Mouse (Mus musculus) ES-E14 (cell line): ENCODE measurements around the gene Ocel1. TPM values are rescaled to one million over a fixed set of nuclear protein-coding genes. Genes with fewer than 3 reads are reported as not detected.

ENCODE experiments used
- DNase-seq: peaks from one replicate; pipeline ENCODE4 v3.0.0-alpha.2; 2013; ENCODE audit warnings: low read depth, low spot score
- H3K27ac ChIP-seq: 2 replicates; pipeline ENCODE4 v1.5.1; 2012; ENCODE audit warnings: low read depth, mild to moderate bottlenecking, low read length, moderate library complexity, mixed read lengths; ENCODE audit not compliant: poor library complexity, insufficient read depth, severe bottlenecking
- H3K36me3 ChIP-seq: 2 replicates; pipeline ENCODE4 v1.6.1; 2012; ENCODE audit warnings: mild to moderate bottlenecking, low read length, moderate library complexity, mixed read lengths; ENCODE audit not compliant: control insufficient read depth, poor library complexity, insufficient read depth, severe bottlenecking
- H3K4me1 ChIP-seq, 2 experiments: fragments of 150-350 bp in 1 of 2; sonication (generic) in 1 of 2; 2 replicates each; pipeline ENCODE4 v1.6.1; 2012; ENCODE audit warnings: low read length in 2 of 2, mild to moderate bottlenecking in 1 of 2, mixed read lengths in 1 of 2; ENCODE audit not compliant: control insufficient read depth in 2 of 2, insufficient read depth in 2 of 2, poor library complexity in 1 of 2
- H3K4me3 ChIP-seq, 2 experiments: fragments of 150-350 bp in 1 of 2; sonication (generic) in 1 of 2; 2 replicates each; pipeline ENCODE4 v1.5.1; 2012; ENCODE audit warnings: low read length in 2 of 2, low read depth in 1 of 2, mild to moderate bottlenecking in 1 of 2, mixed read lengths in 1 of 2; ENCODE audit not compliant: insufficient read depth in 1 of 2, poor library complexity in 1 of 2, severe bottlenecking in 1 of 2
- H3K9ac ChIP-seq: 2 replicates; pipeline ENCODE4 v1.6.1; 2012; ENCODE audit warnings: low read depth, mild to moderate bottlenecking, low read length, mixed read lengths; ENCODE audit not compliant: poor library complexity, insufficient read depth, severe bottlenecking
- H3K9me3 ChIP-seq: fragments of 150-350 bp; sonication (generic); 2 replicates; pipeline ENCODE4 v1.6.1; 2012; ENCODE audit warnings: low read depth, mild to moderate bottlenecking, low read length; ENCODE audit not compliant: control insufficient read depth, insufficient read depth
- CHD2 ChIP-seq: IDR thresholded peaks from 2 replicates; pipeline ENCODE4 v1.6.1; 2014; ENCODE audit warnings: mild to moderate bottlenecking, low read depth, low read length, inconsistent platforms
- HCFC1 ChIP-seq: IDR thresholded peaks from 2 replicates; pipeline ENCODE4 v1.6.1; 2012; ENCODE audit warnings: low read length, inconsistent platforms, borderline replicate concordance; ENCODE audit not compliant: insufficient read depth
- MAFK ChIP-seq: IDR thresholded peaks from 2 replicates; pipeline ENCODE4 v1.6.1; 2014; ENCODE audit warnings: mild to moderate bottlenecking, low read depth, low read length, inconsistent platforms; ENCODE audit not compliant: insufficient read depth
- ZC3H11A ChIP-seq: IDR thresholded peaks from 2 replicates; pipeline ENCODE4 v1.6.1; 2012; ENCODE audit warnings: low read depth, mild to moderate bottlenecking, inconsistent platforms, low read length, borderline replicate concordance
- ZNF384 ChIP-seq: IDR thresholded peaks from 2 replicates; pipeline ENCODE4 v1.6.1; 2012; ENCODE audit warnings: low read depth, low read length, inconsistent platforms
- in situ Hi-C, 2 experiments: fragments of 600-800 bp; cut with MboI; formaldehyde crosslinking; loops; one replicate each; pipeline ENCODE4 v1.15.1; 2025; ENCODE audit warnings: low sequenced_read_pairs in 2 of 2, inconsistent platforms in 1 of 2; ENCODE audit not compliant: unreplicated experiment in 2 of 2
- total RNA-seq: library from RNA; depleted of rRNA; stranded (reverse); fragments of 300-350 nt; gene quantifications from 2 replicates; pipeline ENCODE4 v1.2.3, GENCODE M21; 2012

Gene Ocel1
- total RNA-seq, 1 experiment = 7.4 TPM

GRCm38 (mm10) chr8:71385212-71385835, 14.2 kb downstream of the Ocel1 start:
- Histone ChIP-seq H3K4me3 (peak overlapping the region; percentile 52 to 59), H3K36me3 (no peaks in the 10 kb centered on the region), H3K27ac (peak overlapping the region; percentile 81; the same call in 1 of the 2 replicates), H3K4me1 (peaks cover 10 to 25% of the 10 kb centered on the region in 2 experiments), H3K9me3 (no peaks in the 10 kb centered on the region), H3K9ac (peak overlapping the region; percentile 64; the same call in 1 of the 2 replicates)
- DNase-seq = no peak
- in situ Hi-C loops = no loop called here
- TF ChIP-seq ZNF384 = no peak
- no peak for TF ChIP-seq ZC3H11A
- TF ChIP-seq HCFC1 = no peak
- TF ChIP-seq CHD2 = no peak
- TF ChIP-seq MAFK = no peak

GRCm38 (mm10) chr8:71388267-71388666, 17.2 kb downstream of the Ocel1 start:
- in situ Hi-C loops = no loop called here
- H3K27ac ChIP-seq = no peak overlapping the region
- DNase-seq = no peak
- H3K36me3 ChIP-seq = no peaks in the 10 kb centered on the region
- TF ChIP-seq ZC3H11A (no peak), ZNF384 (no peak), HCFC1 (no peak), MAFK (no peak), CHD2 (no peak)
- peaks cover 5 to 25% of the 10 kb centered on the region in 2 experiments; a peak in 3 of 4 replicates for H3K4me1 ChIP-seq
- H3K9me3 ChIP-seq = no peaks in the 10 kb centered on the region
- H3K9ac ChIP-seq = no peak overlapping the region
- no peak overlapping the region for H3K4me3 ChIP-seq

- Histone ChIP-seq H3K9me3 (no peaks in the 10 kb centered on the region), H3K36me3 (no peaks in the 10 kb centered on the region), H3K9ac (no peak overlapping the region; the same call in 1 of the 2 replicates), H3K27ac (no peak overlapping the region), H3K4me1 (peaks cover 3 to 10% of the 10 kb centered on the region in 2 experiments; a peak in 2 of 4 replicates), H3K4me3 (no peak overlapping the region)
- TF ChIP-seq ZNF384 (no peak), MAFK (no peak), CHD2 (no peak), HCFC1 (no peak), ZC3H11A (no peak)
- in situ Hi-C loops = no loop called here
- DNase-seq = no peak
Observed at GRCm38 (mm10) chr8:71391696-71392095, 20.6 kb downstream of the Ocel1 start.

GRCm38 (mm10) chr8:71392391-71392790, 21.3 kb downstream of the Ocel1 start:
- no peak overlapping the region for H3K9ac ChIP-seq
- in situ Hi-C loops = no loop called here
- peaks cover 0 to 7% of the 10 kb centered on the region in 2 experiments; a peak in 1 of 4 replicates for H3K4me1 ChIP-seq
- TF ChIP-seq ZC3H11A = no peak
- no peak for TF ChIP-seq CHD2
- no peak for TF ChIP-seq MAFK
- no peak for TF ChIP-seq HCFC1
- TF ChIP-seq ZNF384 = no peak
- H3K36me3 ChIP-seq = no peaks in the 10 kb centered on the region
- H3K27ac ChIP-seq = no peak overlapping the region
- no peak for DNase-seq
- no peak overlapping the region for H3K4me3 ChIP-seq
- H3K9me3 ChIP-seq = no peaks in the 10 kb centered on the region
